Mouse (Mus musculus): Measurements from ENCODE around the gene Zfp282. TPM values are rescaled to one million over a fixed set of nuclear protein-coding genes. Genes with fewer than 3 reads are reported as not detected.

Gene Zfp282
- polyA plus RNA-seq, 1 experiment = not detected

GRCm38 (mm10) chr6:47943021-47943691 is 66.2 kb downstream of the Zfp282 start:
- 11% methylated on average over 64 of the region's 64 CpGs for WGBS
- TF ChIP-seq CTCF (IDR thresholded peaks at IDR 0.05; ENCODE audit: insufficient read depth, low read depth, low read length) (peak; percentile 28; the same call in 1 of the 2 replicates), POLR2A (IDR thresholded peaks at IDR 0.05; ENCODE audit: insufficient read depth, low read depth, low read length) (no peak)
- H3K4me1 ChIP-seq (ENCODE audit: control insufficient read depth, insufficient read depth, low read length) = peaks cover 11% of the 10 kb centered on the region
- H3K4me3 ChIP-seq (ENCODE audit: insufficient read depth, low read depth, low read length) = peak overlapping the region; percentile 47
- no peak overlapping the region for H3K27ac ChIP-seq (ENCODE audit: insufficient read depth, low read depth, low read length)

- WGBS = 81% methylated on average over 3 of the region's 3 CpGs
- TF ChIP-seq CTCF (IDR thresholded peaks at IDR 0.05; ENCODE audit: insufficient read depth, low read depth, low read length) = no peak
- no peak for TF ChIP-seq POLR2A (IDR thresholded peaks at IDR 0.05; ENCODE audit: insufficient read depth, low read depth, low read length)
- H3K4me3 ChIP-seq (ENCODE audit: insufficient read depth, low read depth, low read length) = peak overlapping the region; percentile 47; the same call in 1 of the 2 replicates
- peaks cover 11% of the 10 kb centered on the region for H3K4me1 ChIP-seq (ENCODE audit: control insufficient read depth, insufficient read depth, low read length)
- no peak overlapping the region for H3K27ac ChIP-seq (ENCODE audit: insufficient read depth, low read depth, low read length)
Measured at GRCm38 (mm10) chr6:47943721-47944120, 66.7 kb downstream of the Zfp282 start.

DNA sequence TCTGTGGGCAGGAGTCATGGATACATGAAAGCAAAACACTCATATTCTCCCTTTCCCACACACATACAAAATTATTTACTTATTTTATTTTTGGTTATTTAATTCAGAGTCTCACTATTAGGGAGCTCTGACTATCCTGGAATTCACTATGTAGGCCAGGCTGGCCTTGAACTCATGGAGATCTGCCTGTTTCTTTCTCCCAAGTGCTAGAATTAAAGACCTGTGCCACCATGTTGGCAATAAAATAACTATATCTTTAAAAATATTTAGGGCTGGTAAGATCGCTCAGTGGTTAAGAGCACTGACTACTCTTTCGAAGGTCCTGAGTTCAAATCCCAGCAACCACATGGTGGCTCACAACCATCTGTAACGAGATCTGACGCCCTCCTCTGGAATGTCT is 70.4 kb downstream of the Zfp282 start:
- Histone ChIP-seq H3K4me3 (ENCODE audit: insufficient read depth, low read depth, low read length) (no peak overlapping the region), H3K27ac (ENCODE audit: insufficient read depth, low read depth, low read length) (no peak overlapping the region), H3K4me1 (ENCODE audit: control insufficient read depth, insufficient read depth, low read length) (peaks cover 10% of the 10 kb centered on the region)
- WGBS = 97% methylated on average over 4 of the region's 4 CpGs
- TF ChIP-seq CTCF (IDR thresholded peaks at IDR 0.05; ENCODE audit: insufficient read depth, low read depth, low read length) = no peak
- TF ChIP-seq POLR2A (IDR thresholded peaks at IDR 0.05; ENCODE audit: insufficient read depth, low read depth, low read length) = no peak

- Histone ChIP-seq H3K27ac (ENCODE audit: insufficient read depth, low read depth, low read length) (peak within 1 kb of the TSS; percentile 66), H3K4me3 (ENCODE audit: insufficient read depth, low read depth, low read length) (peak within 1 kb of the TSS; percentile 93), H3K4me1 (ENCODE audit: control insufficient read depth, insufficient read depth, low read length) (peaks cover 3% of the 10 kb centered on the region; the same call in 1 of the 2 replicates)
- under 1% methylated on average over 31 of the region's 31 CpGs for WGBS
- TF ChIP-seq CTCF (IDR thresholded peaks at IDR 0.05; ENCODE audit: insufficient read depth, low read depth, low read length) (no peak), POLR2A (IDR thresholded peaks at IDR 0.05; ENCODE audit: insufficient read depth, low read depth, low read length) (peak; percentile 69)
Measured at GRCm38 (mm10) chr6:47953191-47953726, 76.3 kb downstream of the Zfp282 start, which contains the start of gene Zfp956. Zfp956 (plus strand) TSS chr6:47953390.

DNA sequence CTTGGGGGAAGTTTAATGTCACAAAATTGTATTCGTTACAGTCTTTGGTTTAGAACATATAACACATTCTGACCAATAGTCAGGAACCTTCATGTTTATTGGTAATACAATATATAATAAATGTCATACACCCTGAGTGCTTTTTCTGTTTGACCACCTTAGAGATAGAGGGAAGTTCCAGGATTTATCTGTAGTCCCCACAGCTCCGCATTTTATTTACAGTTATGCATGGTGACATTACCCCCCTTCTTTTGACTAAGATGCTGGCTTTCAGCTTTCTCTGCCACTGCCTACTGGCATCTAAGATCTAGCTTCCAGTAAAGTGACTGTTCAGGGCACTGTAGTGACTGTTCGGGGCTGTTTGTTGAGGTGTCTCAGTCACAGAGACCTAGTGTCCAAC is 77.4 kb downstream of the Zfp282 start:
- H3K4me3 ChIP-seq (ENCODE audit: insufficient read depth, low read depth, low read length) = no peak overlapping the region
- H3K27ac ChIP-seq (ENCODE audit: insufficient read depth, low read depth, low read length) = no peak overlapping the region
- peaks cover 3% of the 10 kb centered on the region; the same call in 1 of the 2 replicates for H3K4me1 ChIP-seq (ENCODE audit: control insufficient read depth, insufficient read depth, low read length)
- WGBS = 88% methylated on average over 3 of the region's 3 CpGs
- TF ChIP-seq POLR2A (IDR thresholded peaks at IDR 0.05; ENCODE audit: insufficient read depth, low read depth, low read length) (no peak), CTCF (IDR thresholded peaks at IDR 0.05; ENCODE audit: insufficient read depth, low read depth, low read length) (no peak)

GRCm38 (mm10) chr6:47957816-47958215 is 80.8 kb downstream of the Zfp282 start:
- TF ChIP-seq POLR2A (IDR thresholded peaks at IDR 0.05; ENCODE audit: insufficient read depth, low read depth, low read length) (no peak), CTCF (IDR thresholded peaks at IDR 0.05; ENCODE audit: insufficient read depth, low read depth, low read length) (no peak)
- Histone ChIP-seq H3K4me1 (ENCODE audit: control insufficient read depth, insufficient read depth, low read length) (peaks cover 3% of the 10 kb centered on the region; the same call in 1 of the 2 replicates), H3K27ac (ENCODE audit: insufficient read depth, low read depth, low read length) (no peak overlapping the region)

More at GRCm38 (mm10) chr6:47957816-47958215, 80.8 kb downstream of the Zfp282 start:
- no peak overlapping the region for H3K4me3 ChIP-seq (ENCODE audit: insufficient read depth, low read depth, low read length)

Other genes with a start within 250 kb of the Zfp282 start
- gene Pdia4, start 63.8 kb upstream of the Zfp282 start, polyA plus RNA-seq (2012; ENCODE audit: insufficient read depth, insufficient read length, low replicate concordance, missing spikeins) = not detected in 2 replicates
- not detected in 2 replicates for gene Zfp786, start 46.3 kb upstream of the Zfp282 start, polyA plus RNA-seq (2012; ENCODE audit: insufficient read depth, insufficient read length, low replicate concordance, missing spikeins)
- not detected in 2 replicates for gene Zfp398, start 41.5 kb upstream of the Zfp282 start, polyA plus RNA-seq (2012; ENCODE audit: insufficient read depth, insufficient read length, low replicate concordance, missing spikeins)
- gene Zfp212, start 43.3 kb downstream of the Zfp282 start, polyA plus RNA-seq (2012; ENCODE audit: insufficient read depth, insufficient read length, low replicate concordance, missing spikeins) = not detected in 2 replicates
- gene Zfp956, start 76.2 kb downstream of the Zfp282 start, polyA plus RNA-seq (2012; ENCODE audit: insufficient read depth, insufficient read length, low replicate concordance, missing spikeins) = not detected in 2 replicates
- gene Zfp777, start 171.7 kb downstream of the Zfp282 start, polyA plus RNA-seq (2012; ENCODE audit: insufficient read depth, insufficient read length, low replicate concordance, missing spikeins) = not detected in 2 replicates
- gene Zfp746, start 209.4 kb downstream of the Zfp282 start, polyA plus RNA-seq (2012; ENCODE audit: insufficient read depth, insufficient read length, low replicate concordance, missing spikeins) = not detected in 2 replicates

All from olfactory bulb, adult 2 months (tissue).